Mouse (Mus musculus) myocyte (in vitro differentiated cells): ENCODE measurements around the gene Aurkc. TPM values are rescaled to one million over a fixed set of nuclear protein-coding genes. Genes with fewer than 3 reads are reported as not detected.
"Not testable (repeated sequence)": the region's sequence is repeated elsewhere in the genome, so short reads cannot be mapped to it uniquely, and the experiment has no call there.

ENCODE experiments used
- H3K27me3 ChIP-seq: one replicate; pipeline ENCODE4 v1.6.1; 2011; ENCODE audit not compliant: control insufficient read depth, insufficient read depth, insufficient read length
- H3K36me3 ChIP-seq: one replicate; pipeline ENCODE4 v1.6.1; 2011; ENCODE audit not compliant: control insufficient read depth, insufficient read depth
- H3K4me2 ChIP-seq: one replicate; pipeline ENCODE4 v1.6.1; 2011; ENCODE audit warnings: low read depth, control low read depth
- H3K4me3 ChIP-seq: one replicate; pipeline ENCODE4 v1.5.1; 2011; ENCODE audit warnings: mild to moderate bottlenecking, control low read depth, moderate library complexity
- H3K79me2 ChIP-seq: one replicate; pipeline ENCODE4 v1.6.1; 2011; ENCODE audit not compliant: control insufficient read depth, insufficient read depth
- H3ac ChIP-seq: one replicate; pipeline ENCODE4 v1.6.1; 2011; ENCODE audit not compliant: control insufficient read depth, insufficient read length
- CEBPB ChIP-seq: IDR thresholded peaks from 2 replicates; pipeline ENCODE4 v1.6.1; 2011; ENCODE audit warnings: mild to moderate bottlenecking, moderate library complexity; ENCODE audit not compliant: poor library complexity, insufficient read depth, severe bottlenecking
- E2F4 ChIP-seq: IDR thresholded peaks from one replicate; pipeline ENCODE4 v1.6.1; 2011; ENCODE audit warnings: mild to moderate bottlenecking, control low read depth, moderate library complexity; ENCODE audit not compliant: insufficient read depth
- MAX ChIP-seq: IDR thresholded peaks from one replicate; pipeline ENCODE4 v1.6.1; 2011; ENCODE audit warnings: low read depth, mild to moderate bottlenecking, control low read depth
- MYOD1 ChIP-seq, 3 experiments: IDR thresholded peaks; one replicate each; pipeline ENCODE4 v1.6.1; 2011; ENCODE audit warnings: control low read depth in 2 of 3, low read depth in 2 of 3, mild to moderate bottlenecking in 2 of 3, moderate library complexity in 1 of 3; ENCODE audit not compliant: insufficient read length in 2 of 3, control insufficient read depth in 1 of 3
- MYOG ChIP-seq, 3 experiments: IDR thresholded peaks; one replicate each; pipeline ENCODE4 v1.6.1; 2011; ENCODE audit warnings: control low read depth in 2 of 3, low read depth in 2 of 3, mild to moderate bottlenecking in 2 of 3; ENCODE audit not compliant: insufficient read length in 2 of 3, control insufficient read depth in 1 of 3, insufficient read depth in 1 of 3
- POLR2A ChIP-seq: IDR thresholded peaks from one replicate; pipeline ENCODE4 v1.6.1; 2011; ENCODE audit warnings: low read depth, mild to moderate bottlenecking, control low read depth, moderate library complexity; ENCODE audit not compliant: insufficient read length
- POLR2AphosphoS2 ChIP-seq: IDR thresholded peaks from one replicate; pipeline ENCODE4 v1.6.1; 2011; ENCODE audit warnings: low read depth, control low read depth; ENCODE audit not compliant: insufficient read length
- REST ChIP-seq: IDR thresholded peaks from one replicate; pipeline ENCODE4 v1.6.1; 2011; ENCODE audit warnings: mild to moderate bottlenecking, control low read depth, moderate library complexity; ENCODE audit not compliant: insufficient read depth, insufficient read length
- SRF ChIP-seq: IDR thresholded peaks from one replicate; pipeline ENCODE4 v1.6.1; 2011; ENCODE audit warnings: low read depth; ENCODE audit not compliant: control insufficient read depth, insufficient read length
- TCF12 ChIP-seq: IDR thresholded peaks from one replicate; pipeline ENCODE4 v1.6.1; 2011; ENCODE audit warnings: mild to moderate bottlenecking, control low read depth; ENCODE audit not compliant: poor library complexity, insufficient read depth, severe bottlenecking
- TCF3 ChIP-seq: IDR thresholded peaks from one replicate; pipeline ENCODE4 v1.6.1; 2011; ENCODE audit warnings: low read depth, control low read depth; ENCODE audit not compliant: insufficient read length
- USF1 ChIP-seq: IDR thresholded peaks from one replicate; pipeline ENCODE4 v1.6.1; 2011; ENCODE audit warnings: low read depth, mild to moderate bottlenecking, control low read depth, moderate library complexity
- polyA plus RNA-seq: library from polyadenylated mRNA; unstranded; fragments of >200 nt; fragmentation: generic; extraction: Trizol; gene quantifications from one replicate; pipeline ENCODE4 v1.2.1, GENCODE M21; 2012; ENCODE audit warnings: missing spikeins

The Aurkc gene
- not detected for polyA plus RNA-seq

- not testable (repeated sequence) for H3K36me3 ChIP-seq, H3ac ChIP-seq, H3K27me3 ChIP-seq, H3K79me2 ChIP-seq, H3K4me3 ChIP-seq, H3K4me2 ChIP-seq
These were observed at the start of gene Aurkc for GRCm38 (mm10) chr7:6995251-6995650. TSS of gene Aurkc (plus strand) at chr7:6995300.

DNA sequence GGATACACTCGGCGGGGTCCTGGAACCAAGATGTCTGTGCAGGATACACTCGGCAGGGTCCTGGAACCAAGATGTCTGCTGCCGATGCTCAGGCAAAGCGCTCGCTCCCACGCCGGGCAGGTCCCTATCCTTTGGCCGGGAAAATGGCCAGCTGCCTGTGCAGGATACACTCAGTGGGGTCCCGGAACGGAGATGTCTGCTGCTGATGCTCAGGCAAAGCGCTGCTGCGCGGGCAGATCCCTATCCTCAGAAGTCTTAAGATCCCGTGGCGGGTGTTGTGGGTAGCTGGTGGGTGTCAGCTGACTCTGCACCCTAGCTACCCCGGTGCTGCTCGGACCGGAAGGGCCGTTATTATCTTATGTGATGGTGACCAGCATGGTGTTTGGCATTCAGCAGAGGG, 47.0 kb upstream of the Aurkc start:
- not testable (repeated sequence) for H3K4me2 ChIP-seq, H3K4me3 ChIP-seq, H3K36me3 ChIP-seq, H3ac ChIP-seq, H3K79me2 ChIP-seq, H3K27me3 ChIP-seq

DNA sequence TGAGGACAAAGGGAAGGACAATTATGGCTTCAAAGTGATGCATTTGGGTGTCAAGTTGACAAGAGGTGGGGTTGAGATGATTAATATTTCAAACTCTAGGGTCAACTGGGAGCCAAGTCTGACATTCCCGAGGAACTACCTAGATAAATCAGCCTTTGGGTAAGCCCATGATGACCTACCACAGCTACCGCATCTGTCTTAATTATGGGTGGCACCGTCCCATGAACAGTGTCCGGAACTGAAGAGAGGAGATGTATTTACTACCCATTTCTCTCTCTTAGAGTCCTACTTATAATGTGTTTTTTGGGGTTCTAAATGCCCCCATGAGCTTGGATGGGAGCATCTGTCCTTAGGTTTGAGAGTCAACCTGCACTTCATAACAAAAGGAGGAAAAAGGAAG, 38.5 kb upstream of the Aurkc start:
- Histone ChIP-seq H3K36me3 (no peaks in the 10 kb centered on the region), H3K27me3 (no peaks in the 10 kb centered on the region), H3ac (no peak overlapping the region), H3K4me2 (no peak overlapping the region), H3K4me3 (no peak overlapping the region), H3K79me2 (no peaks in the 10 kb centered on the region)
- TF ChIP-seq TCF12 (no peak), MYOD1 (IDR thresholded peaks at IDR 0.05; ENCODE audit: control insufficient read depth in 1 of 3, insufficient read length in 2 of 3, low read depth in 2 of 3) (no peak), CEBPB (no peak), POLR2AphosphoS2 (no peak), E2F4 (no peak)

GRCm38 (mm10) chr7:6958574-6958973, 36.5 kb upstream of the Aurkc start:
- H3ac ChIP-seq, result no peak overlapping the region
- H3K36me3 ChIP-seq, result no peaks in the 10 kb centered on the region
- no peak overlapping the region for H3K4me3 ChIP-seq
- no peak overlapping the region for H3K4me2 ChIP-seq
- H3K27me3 ChIP-seq, result no peaks in the 10 kb centered on the region
- no peaks in the 10 kb centered on the region for H3K79me2 ChIP-seq
- no peak for TF ChIP-seq POLR2AphosphoS2

GRCm38 (mm10) chr7:6973566-6973965, 21.5 kb upstream of the Aurkc start:
- no peak overlapping the region for H3K4me2 ChIP-seq
- no peaks in the 10 kb centered on the region for H3K79me2 ChIP-seq
- H3K4me3 ChIP-seq, result no peak overlapping the region
- H3K27me3 ChIP-seq, result no peaks in the 10 kb centered on the region
- H3ac ChIP-seq, result no peak overlapping the region
- TF ChIP-seq USF1, result no peak
- H3K36me3 ChIP-seq, result no peaks in the 10 kb centered on the region

DNA sequence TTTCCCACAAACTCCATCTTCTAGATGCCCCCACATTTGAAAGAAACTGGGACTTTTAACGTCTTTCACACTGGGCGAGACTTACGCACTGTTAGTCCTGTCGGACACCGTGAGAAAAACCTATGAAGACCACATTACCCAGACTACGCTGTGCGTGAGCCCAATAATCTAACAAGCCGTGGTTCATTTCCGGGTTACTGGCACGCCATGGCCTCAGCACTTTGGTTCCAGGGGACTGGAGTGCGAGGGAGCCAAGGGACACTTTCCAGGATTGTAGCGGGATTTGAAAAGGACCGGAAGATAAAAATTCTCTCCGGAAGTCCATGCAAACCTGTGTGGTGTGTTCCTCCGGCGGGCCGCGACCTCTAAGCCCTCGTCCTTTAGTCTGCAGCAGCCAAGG, 18.2 kb upstream of the Aurkc start:
- Histone ChIP-seq H3K79me2 (no peaks in the 10 kb centered on the region), H3ac (no peak overlapping the region), H3K4me3 (no peak overlapping the region), H3K4me2 (no peak overlapping the region), H3K27me3 (no peaks in the 10 kb centered on the region), H3K36me3 (no peaks in the 10 kb centered on the region)
- TF ChIP-seq POLR2A, result no peak
- TF ChIP-seq MYOG (IDR thresholded peaks at IDR 0.05; ENCODE audit: control insufficient read depth in 1 of 3, insufficient read depth in 1 of 3, insufficient read length in 2 of 3, low read depth in 2 of 3), result no peak
- no peak for TF ChIP-seq POLR2AphosphoS2
- TF ChIP-seq CEBPB, result no peak
- no peak for TF ChIP-seq REST
- no peak for TF ChIP-seq MAX
- TF ChIP-seq SRF, result no peak
- TF ChIP-seq TCF3, result no peak
- TF ChIP-seq MYOD1 (IDR thresholded peaks at IDR 0.05; ENCODE audit: control insufficient read depth in 1 of 3, insufficient read length in 2 of 3, low read depth in 2 of 3), result no peak
- TF ChIP-seq USF1, result no peak
- no peak for TF ChIP-seq TCF12
- TF ChIP-seq E2F4, result no peak

DNA sequence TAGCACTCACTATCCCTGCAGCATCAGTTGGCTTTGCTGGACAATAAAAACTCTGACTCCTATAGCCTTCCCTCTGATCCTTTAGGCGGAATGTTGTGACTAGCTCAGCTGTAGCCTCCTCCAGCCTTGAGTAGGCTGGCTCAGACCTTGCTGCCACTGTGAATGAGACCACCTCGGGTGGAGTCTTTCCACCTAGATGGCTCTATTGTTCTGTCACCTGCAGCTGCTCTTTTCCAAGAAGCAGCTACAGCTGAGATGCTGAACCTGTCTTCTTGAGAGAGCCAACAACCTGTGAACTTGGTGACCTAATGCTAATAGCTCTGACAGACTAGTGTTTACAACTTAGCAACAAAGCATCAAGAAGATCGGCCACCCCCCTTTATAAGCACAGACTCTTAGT, 3.8 kb downstream of the Aurkc start:
- H3K4me3 ChIP-seq, H3K27me3 ChIP-seq, H3ac ChIP-seq, H3K36me3 ChIP-seq, H3K4me2 ChIP-seq, H3K79me2 ChIP-seq: not testable (repeated sequence)

GRCm38 (mm10) chr7:7005441-7005840, 10.3 kb downstream of the Aurkc start:
- H3K27me3 ChIP-seq, H3K79me2 ChIP-seq, H3K36me3 ChIP-seq, H3ac ChIP-seq, H3K4me3 ChIP-seq, H3K4me2 ChIP-seq: not testable (repeated sequence)
